Mouse (Mus musculus) embryo, embryonic 10 days (tissue): ENCODE measurements around the gene Tada2b.
A peak's percentile ranks its signal among the peaks of the same experiment; 100 is the strongest.

Experiments
- DNase-seq: peaks from one replicate; pipeline ENCODE4 v3.0.0-alpha.2; 2015; ENCODE audit warnings: low spot score

The Tada2b gene

GRCm38 (mm10) chr5:36445028-36445427 is 39.1 kb downstream of the Tada2b start:
- no peak for DNase-seq

GRCm38 (mm10) chr5:36444611-36445010 is 39.5 kb downstream of the Tada2b start:
- DNase-seq, result no peak

- DNase-seq, result no peak
Measured at GRCm38 (mm10) chr5:36440741-36441140, 43.3 kb downstream of the Tada2b start.

GRCm38 (mm10) chr5:36436858-36437257 is 47.2 kb downstream of the Tada2b start:
- DNase-seq, result no peak

GRCm38 (mm10) chr5:36434398-36434967 is 49.6 kb downstream of the Tada2b start:
- DNase-seq, result no peak

GRCm38 (mm10) chr5:36431711-36432110 is 52.4 kb downstream of the Tada2b start:
- peak; percentile 57 for DNase-seq

- DNase-seq, result no peak
Measured at GRCm38 (mm10) chr5:36429551-36429950, 54.5 kb downstream of the Tada2b start.

- peak; percentile 16 for DNase-seq
Measured at GRCm38 (mm10) chr5:36427831-36428230, 56.3 kb downstream of the Tada2b start.

- DNase-seq, result no peak
Measured at GRCm38 (mm10) chr5:36426404-36426803, 57.7 kb downstream of the Tada2b start.

- no peak for DNase-seq
Measured at GRCm38 (mm10) chr5:36424676-36425075, 59.4 kb downstream of the Tada2b start.
